Mouse (Mus musculus) heart, adult 9 months (tissue): ENCODE measurements around the gene Them7.

ENCODE experiments used
- DNase-seq, 2 experiments: peaks; one replicate each; pipeline ENCODE4 v3.0.0; 2022; ENCODE audit warnings: low spot score in 2 of 2

Gene Them7

GRCm38 (mm10) chr2:105234278-105234677, 10.2 kb downstream of the Them7 start:
- DNase-seq: no peak

DNA sequence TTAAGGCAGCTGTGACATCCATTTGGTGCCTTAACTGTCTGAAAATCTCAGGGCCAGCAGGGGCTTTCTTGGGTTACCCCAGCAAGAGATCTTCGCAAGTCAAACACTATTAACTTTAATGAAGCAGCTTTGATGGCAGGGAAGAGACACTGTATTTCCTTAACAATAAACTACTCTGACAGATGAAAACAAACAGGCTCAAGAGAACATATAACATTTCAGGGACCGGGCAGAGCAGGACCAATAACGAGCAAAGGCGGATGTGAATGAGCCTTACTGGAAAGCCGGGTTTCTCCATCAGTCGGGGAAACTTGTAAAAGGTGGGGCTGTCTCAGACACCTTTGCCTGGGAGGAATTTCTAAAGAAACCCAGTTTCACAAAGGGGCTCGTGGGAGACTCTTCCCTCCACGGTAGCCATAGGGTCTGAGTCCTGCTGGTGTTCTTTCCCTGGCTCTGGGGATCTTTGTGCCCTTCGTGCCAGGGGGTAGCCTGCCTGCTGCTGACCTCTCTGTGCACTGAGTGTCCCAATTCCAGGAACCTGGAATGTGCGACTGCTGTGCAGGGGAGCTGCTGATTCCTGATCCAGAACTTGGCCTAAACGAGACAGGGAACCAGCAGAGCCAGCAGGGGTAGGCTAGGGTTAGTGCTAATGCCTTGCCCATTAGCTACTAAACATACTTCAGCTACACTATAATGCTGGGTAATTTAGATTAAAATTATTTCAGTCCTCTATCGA, 11.4 kb downstream of the Them7 start:
- no peak for DNase-seq

GRCm38 (mm10) chr2:105237424-105237823, 13.3 kb downstream of the Them7 start:
- DNase-seq: no peak

DNA sequence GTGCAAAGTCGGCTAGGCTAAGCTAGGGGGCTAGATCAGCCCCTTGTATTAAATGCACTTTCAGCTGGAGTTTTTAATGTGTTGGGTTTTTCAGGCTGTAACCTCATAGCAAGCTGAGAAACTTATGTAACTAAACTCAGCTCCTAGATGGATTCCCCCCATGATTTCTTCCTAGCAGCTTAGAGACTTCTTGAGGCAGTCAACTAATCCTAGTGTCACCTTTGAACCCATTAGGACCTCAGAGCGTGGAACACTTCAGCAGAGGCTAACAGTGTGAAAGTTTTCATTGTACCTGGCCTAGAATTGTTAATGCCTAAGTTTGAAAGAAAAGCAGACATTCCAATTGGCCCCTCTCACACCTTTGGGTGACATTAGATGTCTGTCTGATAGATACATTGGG, 13.7 kb downstream of the Them7 start:
- DNase-seq: no peak

DNA sequence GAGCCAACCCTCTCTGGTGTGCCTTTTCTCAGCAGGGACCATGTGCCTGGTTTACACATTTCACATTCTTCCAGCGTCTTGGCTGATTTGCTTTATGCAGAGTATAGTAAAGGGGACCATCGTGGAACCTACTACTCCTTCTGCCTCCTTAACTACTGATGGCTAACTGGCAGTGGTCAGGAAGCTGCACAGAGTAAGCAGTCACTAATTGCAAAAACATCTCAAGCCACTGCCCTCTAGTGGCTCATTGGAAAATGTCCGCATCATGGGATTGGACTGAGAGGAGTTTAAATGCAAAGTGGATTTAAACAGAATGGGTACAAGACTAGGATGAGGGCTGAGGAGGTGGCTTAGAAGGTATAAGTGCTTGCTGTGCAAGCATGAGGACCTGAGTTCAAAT, 14.7 kb downstream of the Them7 start:
- no peak for DNase-seq

DNA sequence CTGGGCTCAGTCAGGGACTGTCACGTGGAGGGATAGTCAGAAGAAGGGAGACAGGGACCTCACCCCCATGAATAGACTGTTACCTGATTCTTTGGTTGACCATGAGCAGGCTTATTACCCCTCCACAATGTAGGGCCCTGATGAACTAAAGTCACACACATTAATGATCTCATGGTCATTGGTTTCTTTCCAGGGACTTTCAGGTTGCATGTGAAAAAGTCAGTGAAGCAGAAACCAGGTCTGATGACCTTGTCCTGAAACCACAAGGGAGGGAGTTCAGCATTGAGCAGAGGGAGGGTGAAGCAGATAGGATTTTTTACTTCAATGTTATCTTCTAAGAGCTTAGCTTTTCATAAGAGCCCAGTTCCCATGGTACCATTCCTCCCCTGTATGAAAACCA, 16.5 kb downstream of the Them7 start:
- DNase-seq: no peak

DNA sequence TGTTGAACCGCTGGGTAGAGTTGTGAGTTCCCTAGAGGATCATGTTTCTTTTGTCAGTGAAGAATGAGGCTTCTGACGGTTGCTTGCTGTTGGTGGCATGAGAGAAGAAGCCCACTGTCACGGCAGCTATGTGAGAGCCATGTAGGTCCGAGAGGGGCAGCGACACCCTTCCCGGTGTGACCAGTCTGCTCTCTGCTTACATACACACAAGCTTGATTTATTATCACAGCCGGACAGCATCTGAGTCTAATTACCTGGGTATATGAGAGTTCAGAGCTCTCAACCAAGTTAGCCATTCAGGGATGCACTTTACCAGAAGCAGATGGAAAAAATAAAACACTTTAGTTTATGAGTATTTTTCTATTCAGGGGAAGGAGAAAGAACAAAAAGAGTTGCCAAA, 18.8 kb downstream of the Them7 start:
- DNase-seq: no peak

- DNase-seq: no peak
Observed at GRCm38 (mm10) chr2:105244733-105245132, 20.6 kb downstream of the Them7 start.

GRCm38 (mm10) chr2:105251978-105252377, 27.9 kb downstream of the Them7 start:
- peak; percentile 11 to 28 for DNase-seq

- DNase-seq: no peak
Observed at GRCm38 (mm10) chr2:105252824-105253223, 28.7 kb downstream of the Them7 start.

DNA sequence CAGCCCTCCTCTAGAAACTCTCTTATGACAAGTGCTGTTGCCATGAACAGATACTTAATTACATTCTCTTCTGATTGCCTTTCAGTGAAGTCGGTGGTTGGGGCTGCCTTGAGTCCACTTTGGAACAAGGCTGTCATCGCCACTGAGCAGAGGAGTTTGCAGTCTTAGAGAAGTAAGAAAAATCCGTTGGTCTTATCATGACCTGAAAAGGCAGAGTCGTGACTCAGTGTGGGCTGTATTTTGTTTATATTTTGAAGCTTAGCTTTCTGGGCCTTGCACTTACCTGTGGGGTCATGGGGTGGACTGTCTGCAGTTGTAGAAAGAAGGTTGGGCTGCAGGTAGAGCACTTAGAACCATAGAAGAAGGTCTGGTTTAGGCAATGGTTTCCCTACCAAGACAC, 31.3 kb downstream of the Them7 start:
- no peak for DNase-seq

GRCm38 (mm10) chr2:105256427-105257071, 32.4 kb downstream of the Them7 start:
- no peak for DNase-seq

DNA sequence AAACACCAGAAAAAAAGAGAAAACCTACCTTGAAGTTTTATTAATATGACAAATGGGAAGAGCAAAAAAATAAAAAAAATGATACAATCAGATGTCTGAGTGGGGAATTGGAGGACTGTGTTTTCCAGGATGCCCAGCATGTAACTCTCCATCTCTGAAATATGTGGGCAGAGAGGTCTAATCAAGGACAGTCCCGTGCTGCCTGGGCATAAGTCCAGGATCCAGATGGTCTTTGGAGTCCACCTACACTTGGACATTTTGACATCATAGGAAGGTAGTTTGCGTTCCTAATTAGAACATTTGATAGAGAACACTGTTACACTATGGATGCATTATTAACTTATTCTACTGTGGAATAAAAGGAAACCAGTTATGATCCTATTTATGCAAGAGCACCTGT, 33.3 kb downstream of the Them7 start:
- DNase-seq: no peak

DNA sequence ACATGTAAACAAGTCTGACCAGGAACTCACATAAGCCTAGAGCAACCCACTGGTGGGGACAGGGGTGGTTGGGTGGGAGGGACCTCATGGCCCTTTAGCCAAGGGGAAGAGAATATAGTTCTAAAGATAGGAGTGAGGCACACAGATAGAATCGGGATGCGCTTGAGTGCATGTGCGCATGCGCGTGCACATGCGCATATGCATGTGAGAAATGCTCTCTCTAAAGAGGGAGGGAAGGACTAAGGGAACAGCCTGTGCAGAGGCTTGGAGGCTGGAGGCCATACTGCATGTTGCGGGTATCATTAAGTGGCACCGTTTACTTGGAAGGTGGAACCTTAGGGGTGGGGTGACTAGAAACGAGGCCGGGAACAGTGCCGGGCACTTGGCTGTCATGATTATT, 37.2 kb downstream of the Them7 start:
- no peak for DNase-seq

- no peak for DNase-seq
Observed at GRCm38 (mm10) chr2:105263219-105263618, 39.1 kb downstream of the Them7 start.

DNA sequence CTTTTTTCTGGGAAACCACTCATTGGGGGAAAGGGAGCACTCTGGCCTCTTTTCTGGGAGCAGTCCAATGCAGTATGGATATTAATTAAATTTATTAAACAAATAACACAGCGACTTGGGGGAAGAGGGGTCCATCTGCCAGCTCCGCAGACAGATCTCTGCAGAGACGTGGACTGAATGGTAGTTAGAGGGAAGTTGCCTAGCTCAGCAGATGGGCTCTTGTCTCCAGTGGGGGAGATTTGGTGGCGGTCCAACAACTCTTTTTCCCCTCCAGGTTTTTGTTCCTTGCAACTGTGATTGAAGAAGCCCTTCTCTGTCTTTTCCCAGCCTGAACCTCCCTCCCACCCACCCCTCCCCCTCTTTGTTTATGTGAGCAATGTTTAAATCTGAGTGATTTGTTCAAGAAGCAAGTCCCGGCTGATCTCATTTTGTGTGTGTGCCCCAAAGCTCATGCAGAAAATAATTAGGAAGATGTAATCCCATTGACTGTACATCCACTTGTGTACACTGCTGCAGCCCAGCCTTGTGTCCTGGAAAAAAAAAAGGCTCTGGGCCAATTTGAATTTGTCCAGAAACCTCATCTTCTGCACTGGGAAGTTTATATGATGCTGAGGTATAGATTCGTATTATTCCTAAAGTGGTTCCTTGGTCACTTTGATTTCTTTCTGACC, 58.4 kb downstream of the Them7 start:
- no peak for DNase-seq

GRCm38 (mm10) chr2:105283811-105284210, 59.7 kb downstream of the Them7 start:
- no peak for DNase-seq

GRCm38 (mm10) chr2:105284855-105285254, 60.7 kb downstream of the Them7 start:
- no peak for DNase-seq

DNA sequence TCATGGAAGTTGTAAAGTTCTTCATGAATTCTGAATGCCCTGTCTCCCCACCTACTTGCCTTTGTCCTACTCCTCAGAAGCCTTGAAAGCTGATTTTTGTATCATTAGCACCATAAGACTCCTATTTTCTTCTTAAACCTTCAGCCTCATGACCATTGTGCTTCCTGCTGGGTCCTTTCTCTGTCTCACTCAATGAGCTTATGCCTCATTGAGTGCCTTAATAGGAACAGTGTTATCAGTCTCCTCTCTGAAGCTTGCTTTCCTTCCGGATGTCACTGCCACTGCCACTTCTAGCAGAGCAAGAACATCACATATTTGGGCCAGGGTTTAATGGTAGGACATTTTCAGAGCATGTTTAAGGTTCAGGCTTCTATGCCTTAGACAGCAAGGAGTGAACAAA, 71.7 kb downstream of the Them7 start:
- DNase-seq: no peak

GRCm38 (mm10) chr2:105298888-105299287, 74.8 kb downstream of the Them7 start:
- no peak for DNase-seq

- no peak for DNase-seq
Observed at GRCm38 (mm10) chr2:105301082-105301481, 77.0 kb downstream of the Them7 start.

- DNase-seq: no peak
Observed at GRCm38 (mm10) chr2:105301531-105301930, 77.4 kb downstream of the Them7 start.

- DNase-seq: no peak
Observed at GRCm38 (mm10) chr2:105303962-105304514, 79.9 kb downstream of the Them7 start.
